Mouse (Mus musculus) forebrain, embryonic 12.5 days (tissue): ENCODE results near the gene Tgm3. TPM values are rescaled to one million over a fixed set of nuclear protein-coding genes. Genes with fewer than 3 reads are reported as not detected.

Experiments
- ATAC-seq: fragments of 200-750 bp; cut with Nextera tagmentation; 2 replicates; pipeline ENCODE4 v1.8.0; 2017; ENCODE audit warnings: moderate TSS enrichment; ENCODE audit not compliant: low FRiP score
- H3K27ac ChIP-seq: fragments of 300-500 bp; sonication (generic); 2 replicates; pipeline ENCODE4 v1.5.1; 2016; ENCODE audit warnings: mild to moderate bottlenecking
- H3K27me3 ChIP-seq: fragments of 300-500 bp; sonication (generic); 2 replicates; pipeline ENCODE4 v1.6.1; 2016; ENCODE audit warnings: mild to moderate bottlenecking
- H3K36me3 ChIP-seq: fragments of 300-500 bp; sonication (generic); replicated peaks from 2 replicates; pipeline ENCODE4 v1.6.1; 2016; ENCODE audit warnings: mild to moderate bottlenecking
- H3K4me1 ChIP-seq: fragments of 300-500 bp; sonication (generic); 2 replicates; pipeline ENCODE4 v1.6.1; 2016
- H3K4me2 ChIP-seq: fragments of 300-500 bp; sonication (generic); 2 replicates; pipeline ENCODE4 v1.6.1; 2016; ENCODE audit warnings: mild to moderate bottlenecking, moderate library complexity
- H3K4me3 ChIP-seq: fragments of 300-500 bp; sonication (generic); replicated peaks from 2 replicates; pipeline ENCODE4 v1.5.1; 2016; ENCODE audit warnings: mild to moderate bottlenecking
- H3K9ac ChIP-seq: fragments of 300-500 bp; sonication (generic); 2 replicates; pipeline ENCODE4 v1.6.1; 2016; ENCODE audit warnings: mild to moderate bottlenecking
- H3K9me3 ChIP-seq: fragments of 300-500 bp; sonication (generic); 2 replicates; pipeline ENCODE4 v1.6.1; 2016
- WGBS: fragments of 180-500 bp; shearing (Covaris S2); methylation state at CpG from one replicate; pipeline ENCODE4 v1.1.7; 2016; 5-methylcytosine and 5-hydroxymethylcytosine counted together
- polyA plus RNA-seq: library from polyadenylated mRNA; unstranded; fragments of >200 nt; fragmentation: Nextera tagmentation; extraction: Ambion mirVana; gene quantifications from 2 replicates; pipeline ENCODE4 v1.2.1, GENCODE M21; 2016

Gene Tgm3
- polyA plus RNA-seq, result not detected in 2 replicates

DNA sequence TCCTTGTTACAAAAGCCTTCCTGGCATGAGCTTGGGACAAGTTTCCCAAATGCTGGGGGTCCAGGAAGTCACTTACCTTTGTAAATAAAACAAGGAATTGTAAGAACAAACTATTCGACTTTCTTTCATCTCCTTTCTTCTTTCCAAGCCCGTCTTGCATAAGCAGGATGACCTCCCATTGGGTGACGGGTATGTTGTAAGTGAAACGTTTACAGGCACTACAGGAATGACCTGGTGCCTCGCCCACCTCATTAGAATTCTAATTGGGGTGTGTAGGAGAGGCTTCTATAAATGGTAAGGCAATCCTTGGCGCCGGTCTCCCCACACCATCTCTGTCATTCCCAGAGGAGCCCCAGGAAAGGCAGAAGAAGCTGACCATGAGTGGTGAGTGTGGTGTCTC is at the start of gene Tgm3:
Gene Tgm3 (plus strand): TSS at position 324 of the 400 bp plus-strand sequence.
- H3K36me3 ChIP-seq, result no peaks in the 10 kb centered on the region
- 55% methylated on average over 7 of the region's 7 CpGs for WGBS
- H3K27me3 ChIP-seq, result no peaks in the 10 kb centered on the region
- H3K4me2 ChIP-seq, result no peak within 1 kb of the TSS
- no peak for ATAC-seq
- no peaks in the 10 kb centered on the region for H3K4me1 ChIP-seq
- no peak within 1 kb of the TSS for H3K4me3 ChIP-seq
- no peaks in the 10 kb centered on the region for H3K9me3 ChIP-seq
- H3K9ac ChIP-seq, result no peak within 1 kb of the TSS
- no peak within 1 kb of the TSS for H3K27ac ChIP-seq

- H3K9ac ChIP-seq, result no peak overlapping the region
- ATAC-seq, result no peak
- H3K4me3 ChIP-seq, result no peak overlapping the region
- no peak overlapping the region for H3K27ac ChIP-seq
- no peaks in the 10 kb centered on the region for H3K27me3 ChIP-seq
- no peaks in the 10 kb centered on the region for H3K36me3 ChIP-seq
- 90% methylated on average over 4 of the region's 4 CpGs for WGBS
- H3K9me3 ChIP-seq, result no peaks in the 10 kb centered on the region
- H3K4me1 ChIP-seq, result no peaks in the 10 kb centered on the region
- no peak overlapping the region for H3K4me2 ChIP-seq
Measured at GRCm38 (mm10) chr2:129980608-129981007, 31.5 kb upstream of the Tgm3 start.

DNA sequence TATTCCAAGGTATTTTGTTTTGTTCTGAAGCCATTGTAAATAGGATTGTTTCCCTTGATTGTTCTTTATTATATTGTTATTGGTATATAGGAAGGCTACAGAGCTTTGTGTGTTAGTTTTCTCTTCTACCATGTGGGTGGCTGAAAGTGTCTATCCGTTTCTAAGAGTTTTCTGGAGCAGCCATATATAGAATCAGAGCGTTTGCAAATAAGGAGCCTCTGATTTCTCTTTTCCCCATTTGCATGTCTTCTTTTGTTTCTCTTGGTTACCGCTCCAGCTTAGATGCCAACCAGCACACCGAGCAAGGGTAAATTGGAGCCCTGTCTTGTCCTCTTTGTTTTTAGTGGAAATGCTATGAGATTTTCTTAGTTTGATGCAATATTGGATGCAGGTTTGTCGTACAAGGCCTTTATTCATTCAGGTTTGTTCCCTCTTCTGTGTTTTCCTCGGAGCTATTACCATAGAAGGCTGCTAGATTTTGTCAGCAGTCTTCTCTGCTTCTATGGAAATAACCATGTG is 24.6 kb upstream of the Tgm3 start:
- H3K9me3 ChIP-seq, result no peaks in the 10 kb centered on the region
- no peaks in the 10 kb centered on the region for H3K36me3 ChIP-seq
- ATAC-seq, result no peak
- H3K4me3 ChIP-seq, result no peak overlapping the region
- H3K27ac ChIP-seq, result no peak overlapping the region
- H3K9ac ChIP-seq, result no peak overlapping the region
- H3K4me2 ChIP-seq, result no peak overlapping the region
- no peaks in the 10 kb centered on the region for H3K27me3 ChIP-seq
- 81% methylated on average over 6 of the region's 6 CpGs for WGBS
- H3K4me1 ChIP-seq, result no peaks in the 10 kb centered on the region

GRCm38 (mm10) chr2:129989646-129990045 is 22.5 kb upstream of the Tgm3 start:
- H3K4me3 ChIP-seq, result no peak overlapping the region
- WGBS, result 97% methylated on average over 2 of the region's 2 CpGs
- no peaks in the 10 kb centered on the region for H3K9me3 ChIP-seq
- no peak overlapping the region for H3K9ac ChIP-seq
- H3K27me3 ChIP-seq, result no peaks in the 10 kb centered on the region
- no peak overlapping the region for H3K27ac ChIP-seq
- no peaks in the 10 kb centered on the region for H3K4me1 ChIP-seq
- no peaks in the 10 kb centered on the region for H3K36me3 ChIP-seq
- no peak overlapping the region for H3K4me2 ChIP-seq
- no peak for ATAC-seq

GRCm38 (mm10) chr2:129994468-129994867 is 17.7 kb upstream of the Tgm3 start:
- Histone ChIP-seq H3K9me3 (no peaks in the 10 kb centered on the region), H3K4me1 (no peaks in the 10 kb centered on the region), H3K4me2 (no peak overlapping the region), H3K27me3 (no peaks in the 10 kb centered on the region), H3K36me3 (no peaks in the 10 kb centered on the region), H3K4me3 (no peak overlapping the region), H3K27ac (no peak overlapping the region), H3K9ac (no peak overlapping the region)
- WGBS, result 77% methylated on average over 3 of the region's 3 CpGs
- no peak for ATAC-seq

GRCm38 (mm10) chr2:129998476-129998875 is 13.7 kb upstream of the Tgm3 start:
- Histone ChIP-seq H3K27me3 (no peaks in the 10 kb centered on the region), H3K9ac (no peak overlapping the region), H3K36me3 (no peaks in the 10 kb centered on the region), H3K9me3 (no peaks in the 10 kb centered on the region), H3K4me2 (no peak overlapping the region), H3K4me3 (no peak overlapping the region), H3K4me1 (no peaks in the 10 kb centered on the region), H3K27ac (no peak overlapping the region)
- 77% methylated on average over 7 of the region's 7 CpGs for WGBS
- ATAC-seq, result no peak

- H3K9me3 ChIP-seq, result no peaks in the 10 kb centered on the region
- H3K27ac ChIP-seq, result no peak overlapping the region
- no peaks in the 10 kb centered on the region for H3K27me3 ChIP-seq
- no peak overlapping the region for H3K9ac ChIP-seq
- no peak overlapping the region for H3K4me2 ChIP-seq
- H3K4me1 ChIP-seq, result no peaks in the 10 kb centered on the region
- WGBS, result 88% methylated on average over 4 of the region's 4 CpGs
- no peaks in the 10 kb centered on the region for H3K36me3 ChIP-seq
- no peak for ATAC-seq
- H3K4me3 ChIP-seq, result no peak overlapping the region
Measured at GRCm38 (mm10) chr2:129999296-129999695, 12.9 kb upstream of the Tgm3 start.

DNA sequence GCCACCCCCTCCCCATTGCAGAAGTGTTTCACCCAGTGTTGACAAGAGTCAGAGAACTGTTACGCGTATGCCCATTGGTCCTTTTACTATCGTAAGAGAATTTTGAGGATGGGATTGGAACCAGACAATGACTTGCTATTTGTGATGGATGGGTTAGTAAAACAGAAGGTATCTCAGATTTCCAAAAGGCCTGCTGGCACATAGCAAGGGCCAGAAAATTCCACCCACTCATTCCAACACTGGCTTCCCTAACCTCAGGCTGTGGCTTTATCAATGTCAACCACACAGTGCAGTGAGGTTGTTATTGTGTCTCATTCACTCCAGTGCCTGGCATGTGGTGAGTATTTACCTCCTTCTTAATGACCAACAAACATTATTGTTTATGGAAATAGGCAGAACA is 11.5 kb upstream of the Tgm3 start:
- Histone ChIP-seq H3K9me3 (no peaks in the 10 kb centered on the region), H3K9ac (no peak overlapping the region), H3K4me2 (no peak overlapping the region), H3K4me3 (no peak overlapping the region), H3K27me3 (no peaks in the 10 kb centered on the region), H3K27ac (no peak overlapping the region), H3K4me1 (no peaks in the 10 kb centered on the region), H3K36me3 (no peaks in the 10 kb centered on the region)
- no peak for ATAC-seq
- 97% methylated on average over 3 of the region's 3 CpGs for WGBS

GRCm38 (mm10) chr2:130004046-130004445 is 8.1 kb upstream of the Tgm3 start:
- Histone ChIP-seq H3K27ac (no peak overlapping the region), H3K27me3 (no peaks in the 10 kb centered on the region), H3K36me3 (no peaks in the 10 kb centered on the region), H3K4me2 (no peak overlapping the region), H3K9me3 (no peaks in the 10 kb centered on the region), H3K4me1 (no peaks in the 10 kb centered on the region), H3K4me3 (no peak overlapping the region), H3K9ac (no peak overlapping the region)
- 81% methylated on average over 4 of the region's 4 CpGs for WGBS
- ATAC-seq, result no peak

- no peak overlapping the region for H3K4me3 ChIP-seq
- H3K36me3 ChIP-seq, result no peaks in the 10 kb centered on the region
- H3K9ac ChIP-seq, result no peak overlapping the region
- no peak overlapping the region for H3K27ac ChIP-seq
- no peaks in the 10 kb centered on the region for H3K9me3 ChIP-seq
- H3K4me2 ChIP-seq, result no peak overlapping the region
- no peak for ATAC-seq
- 78% methylated on average over 2 of the region's 2 CpGs for WGBS
- H3K4me1 ChIP-seq, result no peaks in the 10 kb centered on the region
- no peaks in the 10 kb centered on the region for H3K27me3 ChIP-seq
Measured at GRCm38 (mm10) chr2:130009371-130009770, 2.8 kb upstream of the Tgm3 start.

- H3K36me3 ChIP-seq, result no peaks in the 10 kb centered on the region
- H3K4me1 ChIP-seq, result no peaks in the 10 kb centered on the region
- no peaks in the 10 kb centered on the region for H3K9me3 ChIP-seq
- no peak overlapping the region for H3K9ac ChIP-seq
- no peak overlapping the region for H3K27ac ChIP-seq
- ATAC-seq, result no peak
- no peaks in the 10 kb centered on the region for H3K27me3 ChIP-seq
- H3K4me2 ChIP-seq, result no peak overlapping the region
- H3K4me3 ChIP-seq, result no peak overlapping the region
Measured at GRCm38 (mm10) chr2:130013646-130014045, 1.5 kb downstream of the Tgm3 start.

GRCm38 (mm10) chr2:130015196-130015595 is 3.0 kb downstream of the Tgm3 start:
- Histone ChIP-seq H3K4me3 (no peak overlapping the region), H3K27me3 (no peaks in the 10 kb centered on the region), H3K9ac (no peak overlapping the region), H3K27ac (no peak overlapping the region), H3K4me2 (no peak overlapping the region), H3K4me1 (no peaks in the 10 kb centered on the region), H3K9me3 (no peaks in the 10 kb centered on the region), H3K36me3 (no peaks in the 10 kb centered on the region)
- 83% methylated on average over 2 of the region's 2 CpGs for WGBS
- ATAC-seq, result no peak

DNA sequence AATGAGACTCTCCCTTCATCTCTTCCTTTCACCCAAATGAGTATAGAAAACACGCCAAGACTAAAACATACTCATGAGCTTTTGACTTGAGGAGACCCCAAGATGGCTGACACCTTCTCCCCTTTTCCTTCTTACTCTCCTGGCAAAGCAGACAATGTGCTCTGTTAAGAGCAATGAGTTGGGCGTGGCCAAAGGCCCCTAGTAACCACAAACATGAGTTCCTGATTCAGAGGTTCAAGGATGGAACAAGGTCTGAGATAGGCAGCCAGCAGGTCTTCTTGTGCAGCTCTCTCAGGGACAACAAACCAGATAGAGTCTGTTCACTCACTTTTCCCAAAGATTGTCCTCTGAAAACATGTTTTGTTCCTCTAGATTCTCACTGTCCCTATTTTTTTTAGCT is 5.9 kb downstream of the Tgm3 start:
- no peaks in the 10 kb centered on the region for H3K4me1 ChIP-seq
- H3K4me2 ChIP-seq, result no peak overlapping the region
- H3K9ac ChIP-seq, result no peak overlapping the region
- H3K36me3 ChIP-seq, result no peaks in the 10 kb centered on the region
- no peaks in the 10 kb centered on the region for H3K27me3 ChIP-seq
- H3K4me3 ChIP-seq, result no peak overlapping the region
- WGBS, result 91% methylated on average over 2 of the region's 2 CpGs
- no peak overlapping the region for H3K27ac ChIP-seq
- ATAC-seq, result no peak
- no peaks in the 10 kb centered on the region for H3K9me3 ChIP-seq
